Mouse (Mus musculus) effector memory CD4-positive, alpha-beta T cell, adult 7 months (primary cell): ENCODE measurements around the gene Slco2b1. TPM values are rescaled to one million over a fixed set of nuclear protein-coding genes. Genes with fewer than 3 reads are reported as not detected.

Source experiments
- polyA plus RNA-seq: library from polyadenylated mRNA; unstranded; fragments of 100-300 nt; shearing (Covaris generic); gene quantifications from one replicate; pipeline ENCODE4 v1.2.1, GENCODE M21; 2017

The Slco2b1 gene
- not detected for polyA plus RNA-seq

GRCm38 (mm10) chr7:99711166-99711565 is at the start of gene Slco2b1:
Gene Slco2b1 (minus strand): TSS chr7:99711340.

GRCm38 (mm10) chr7:99729973-99730372 is 18.8 kb upstream of the Slco2b1 start, which contains the start of gene Olfr520:
Gene Olfr520 (plus strand): TSS chr7:99730273.

GRCm38 (mm10) chr7:99626376-99627270 is 84.5 kb downstream of the Slco2b1 start, which contains the start of gene Tpbgl:
Gene Tpbgl (minus strand): TSS chr7:99627103.

Other genes with a start within 250 kb of the Slco2b1 start
- gene Klhl35, start 245.3 kb downstream of the Slco2b1 start, polyA plus RNA-seq, result 1.5 TPM
- gene Rps3, start 227.6 kb downstream of the Slco2b1 start, polyA plus RNA-seq, result 1,324 TPM
- 10.1 TPM for gene Arrb1, start 175.9 kb downstream of the Slco2b1 start, polyA plus RNA-seq
- gene Tpbgl, start 84.2 kb downstream of the Slco2b1 start, polyA plus RNA-seq, result 0.16 TPM
- gene Olfr520, start 18.9 kb upstream of the Slco2b1 start, polyA plus RNA-seq, result not detected
- gene Olfr521, start 52.2 kb upstream of the Slco2b1 start, polyA plus RNA-seq, result not detected
- gene Neu3, start 117.1 kb upstream of the Slco2b1 start, polyA plus RNA-seq, result 3.8 TPM
- not detected for gene Xrra1, start 147.8 kb upstream of the Slco2b1 start, polyA plus RNA-seq
- 249 TPM for gene Spcs2, start 152.1 kb upstream of the Slco2b1 start, polyA plus RNA-seq